Comparison of ENCODE assay signal across 24 mouse cellular contexts in genomic region chr6:146513899-146514298, GRCm38 (mm10). TPM values are rescaled to one million over a fixed set of nuclear protein-coding genes. Genes with fewer than 3 reads are reported as not detected.
DNase-seq lines count a peak whose midpoint lies in the region; ATAC-seq lines count a peak whose summit lies in the region.
"Had no signal": no experiment of that assay in that cellular context is flagged by ENCODE, and none has a peak within 500 bp of the region (broad histone marks: within the 10 kb centered on the region; RNA-seq: fewer than 3 reads in every experiment).

No protein-coding gene starts in this region.

- peak; percentile 74 for DNase-seq in heart, adult 11 months
- no peak for DNase-seq in heart, adult 8-10 months (ENCODE audit: low spot score)
- no peak for DNase-seq in heart, adult 18-20 months
- no peak for DNase-seq in lung, postnatal 4 days
- peak; percentile 37 for DNase-seq in Muller cell, postnatal 12 days (ENCODE audit: inconsistent ontology term)
- DNase-seq: adrenal gland, postnatal 36 days; cerebellum, adult 18-20 months; cerebellum, postnatal 25 days; gastrocnemius, postnatal 25 days; kidney, adult 11 months; kidney, postnatal 4 days; layer of hippocampus, adult 9-11 months; left cerebral cortex, postnatal 4 days; liver; lung, adult 18-20 months; midbrain, embryonic 14.5 days; right cerebral cortex, adult 18-20 months had no signal

- no peak overlapping the region for H3K9ac ChIP-seq in heart, embryonic 16.5 days (ENCODE audit: low read length)
- H3K9ac ChIP-seq in lung, embryonic 15.5 days: no peak overlapping the region
- H3K9ac ChIP-seq: embryonic facial prominence, embryonic 12.5 days; neural tube, embryonic 13.5 days had no signal

- peaks cover 20% of the 10 kb centered on the region for H3K4me1 ChIP-seq in heart, embryonic 16.5 days (ENCODE audit: control insufficient read depth, insufficient read depth, low read length)
- H3K4me1 ChIP-seq in lung, embryonic 15.5 days: peaks cover 15% of the 10 kb centered on the region
- H3K4me1 ChIP-seq: embryonic facial prominence, embryonic 12.5 days had no signal

- H3K9me3 ChIP-seq in heart, embryonic 16.5 days (replicated peaks; ENCODE audit: control insufficient read depth, low read length): no peaks in the 10 kb centered on the region
- no peaks in the 10 kb centered on the region for H3K9me3 ChIP-seq in lung, embryonic 15.5 days
- H3K9me3 ChIP-seq: embryonic facial prominence, embryonic 12.5 days; megakaryocyte, embryonic 14.5 days; neural tube, embryonic 13.5 days had no signal

- 17% methylated on average over 5 of the region's 5 CpGs for WGBS in heart, embryonic 16.5 days
- WGBS in lung, embryonic 15.5 days: 21% methylated on average over 5 of the region's 5 CpGs

- H3K27me3 ChIP-seq in heart, embryonic 16.5 days (ENCODE audit: control insufficient read depth, insufficient read depth, low read length): no peaks in the 10 kb centered on the region
- no peaks in the 10 kb centered on the region for H3K27me3 ChIP-seq in lung, embryonic 15.5 days
- H3K27me3 ChIP-seq: embryonic facial prominence, embryonic 12.5 days; neural tube, embryonic 13.5 days had no signal

- H3K4me2 ChIP-seq in heart, embryonic 16.5 days (ENCODE audit: low read depth, low read length): no peak overlapping the region
- H3K4me2 ChIP-seq in lung, embryonic 15.5 days: no peak overlapping the region
- H3K4me2 ChIP-seq: embryonic facial prominence, embryonic 12.5 days; neural tube, embryonic 13.5 days had no signal

- no peak overlapping the region for H3K4me3 ChIP-seq in heart, embryonic 16.5 days (ENCODE audit: low read length)
- H3K4me3 ChIP-seq in lung, embryonic 15.5 days: no peak overlapping the region
- H3K4me3 ChIP-seq: embryonic facial prominence, embryonic 12.5 days; left cerebral cortex, adult 2 months; megakaryocyte, embryonic 14.5 days; neural tube, embryonic 13.5 days had no signal

- no peaks in the 10 kb centered on the region for H3K36me3 ChIP-seq in heart, embryonic 16.5 days (ENCODE audit: control insufficient read depth, insufficient read depth)
- H3K36me3 ChIP-seq in lung, embryonic 15.5 days: no peaks in the 10 kb centered on the region
- H3K36me3 ChIP-seq: embryonic facial prominence, embryonic 12.5 days; neural tube, embryonic 13.5 days had no signal

- peak overlapping the region; percentile 43; the same call in 1 of the 2 replicates for H3K27ac ChIP-seq in heart, embryonic 16.5 days (ENCODE audit: low read length)
- no peak overlapping the region for H3K27ac ChIP-seq in lung, embryonic 15.5 days
- H3K27ac ChIP-seq: embryonic facial prominence, embryonic 12.5 days; left cerebral cortex, adult 2 months; neural tube, embryonic 13.5 days had no signal

- ATAC-seq in heart, embryonic 16.5 days (replicated peaks; ENCODE audit: extremely low read depth, insufficient read depth, low FRiP score): peak; percentile 56; the same call in 1 of the 2 replicates
- peak; percentile 20; the same call in 1 of the 2 replicates for ATAC-seq in lung, embryonic 15.5 days (ENCODE audit: borderline replicate concordance, extremely low read depth, low FRiP score, low TSS enrichment)
- ATAC-seq: forebrain, embryonic 14.5 days had no signal

RNA-seq across cellular contexts. Expression of gene Itpr2, which starts 11.9 kb away (rescaled TPM):
- total RNA-seq in heart, adult 8-10 months (2022): 10 to 100 TPM; 19.4 to 28.1 (median 21.2) TPM
- 39.4 and 49.4 TPM in 2 replicates for polyA plus RNA-seq in heart, embryonic 16.5 days (2015; fragmentation: Nextera tagmentation; extraction: Ambion mirVana)
- 10 to 100 TPM; 16.9 to 25.3 TPM for total RNA-seq in heart, adult 18-20 months (2021)
- 15.3 and 18.8 TPM in 2 replicates for polyA plus RNA-seq in lung, embryonic 15.5 days (2015; fragmentation: Nextera tagmentation; extraction: Ambion mirVana)

Comparison
In these comparisons a context has a peak if more than half of its experiments do, and no peak if none do; other contexts are left out.
1. DNase-seq: peak in heart, adult 11 months (single experiment) and Muller cell, postnatal 12 days (single experiment); none in heart, adult 8-10 months (single experiment), heart, adult 18-20 months (0 of 2) and lung, postnatal 4 days (0 of 2).